Mouse (Mus musculus) intestine, postnatal 0 days (tissue): Measurements from ENCODE around the gene Mast4. TPM values are rescaled to one million over a fixed set of nuclear protein-coding genes. Genes with fewer than 3 reads are reported as not detected.

Experiments
- ATAC-seq: fragments of 200-750 bp; cut with Nextera tagmentation; 2 replicates; pipeline ENCODE4 v1.8.0; 2017; ENCODE audit warnings: mild to moderate bottlenecking, moderate TSS enrichment, moderate library complexity
- H3K27ac ChIP-seq: fragments of 300-500 bp; sonication (generic); 2 replicates; pipeline ENCODE4 v1.5.1; 2014; ENCODE audit warnings: mild to moderate bottlenecking, low read depth, low read length, moderate library complexity
- H3K27me3 ChIP-seq: fragments of 300-500 bp; sonication (generic); replicated peaks from 2 replicates; pipeline ENCODE4 v1.6.1; 2014; ENCODE audit warnings: low read length, mixed read lengths; ENCODE audit not compliant: control insufficient read depth, insufficient read depth
- H3K36me3 ChIP-seq: fragments of 300-500 bp; sonication (generic); 2 replicates; pipeline ENCODE4 v1.6.1; 2014; ENCODE audit warnings: mild to moderate bottlenecking, moderate library complexity; ENCODE audit not compliant: control insufficient read depth, insufficient read depth
- H3K4me1 ChIP-seq: fragments of 300-500 bp; sonication (generic); replicated peaks from 2 replicates; pipeline ENCODE4 v1.6.1; 2014; ENCODE audit warnings: antibody characterized with exemption, low read length, mixed read lengths; ENCODE audit not compliant: control insufficient read depth, insufficient read depth
- H3K4me2 ChIP-seq: fragments of 300-500 bp; sonication (generic); replicated peaks from 2 replicates; pipeline ENCODE4 v1.6.1; 2014; ENCODE audit warnings: low read depth, mild to moderate bottlenecking, moderate library complexity
- H3K4me3 ChIP-seq: fragments of 300-500 bp; sonication (generic); 2 replicates; pipeline ENCODE4 v1.5.1; 2014; ENCODE audit warnings: low read depth, low read length
- H3K9ac ChIP-seq: fragments of 300-500 bp; sonication (generic); 2 replicates; pipeline ENCODE4 v1.6.1; 2014; ENCODE audit warnings: mild to moderate bottlenecking, low read depth, low read length
- H3K9me3 ChIP-seq: fragments of 300-500 bp; sonication (generic); 2 replicates; pipeline ENCODE4 v1.6.1; 2016; ENCODE audit warnings: mixed run types; ENCODE audit not compliant: control insufficient read depth
- CTCF ChIP-seq: sonication (generic); IDR thresholded peaks from 2 replicates; pipeline ENCODE4 v1.5.1; 2016; ENCODE audit warnings: low read depth, mild to moderate bottlenecking, control low read depth, antibody characterized with exemption, moderate library complexity
- WGBS: fragments of 180-500 bp; shearing (Covaris S2); extraction: QIAGEN DNeasy Blood & Tissue Kit; methylation state at CpG from one replicate; pipeline ENCODE4 v1.1.7; 2014; 5-methylcytosine and 5-hydroxymethylcytosine counted together
- polyA plus RNA-seq: library from polyadenylated mRNA; unstranded; fragments of >200 nt; fragmentation: Nextera tagmentation; extraction: Ambion mirVana; gene quantifications from 2 replicates; pipeline ENCODE4 v1.2.1, GENCODE M21; 2015

Mast4 gene
- polyA plus RNA-seq, 1 experiment from 2014 or later = 6.1 TPM

GRCm38 (mm10) chr13:102815158-102815557, 519.1 kb downstream of the Mast4 start:
- Histone ChIP-seq H3K27ac (no peak overlapping the region), H3K9me3 (no peaks in the 10 kb centered on the region), H3K27me3 (no peaks in the 10 kb centered on the region), H3K4me2 (no peak overlapping the region), H3K4me3 (no peak overlapping the region), H3K4me1 (no peaks in the 10 kb centered on the region; the same call in 1 of the 2 replicates), H3K36me3 (no peaks in the 10 kb centered on the region), H3K9ac (no peak overlapping the region)
- no peak for TF ChIP-seq CTCF
- WGBS = 90% methylated on average over 6 of the region's 6 CpGs
- ATAC-seq = no peak

GRCm38 (mm10) chr13:102811129-102811832, 523.0 kb downstream of the Mast4 start:
- no peak for ATAC-seq
- H3K9ac ChIP-seq = no peak overlapping the region

DNA sequence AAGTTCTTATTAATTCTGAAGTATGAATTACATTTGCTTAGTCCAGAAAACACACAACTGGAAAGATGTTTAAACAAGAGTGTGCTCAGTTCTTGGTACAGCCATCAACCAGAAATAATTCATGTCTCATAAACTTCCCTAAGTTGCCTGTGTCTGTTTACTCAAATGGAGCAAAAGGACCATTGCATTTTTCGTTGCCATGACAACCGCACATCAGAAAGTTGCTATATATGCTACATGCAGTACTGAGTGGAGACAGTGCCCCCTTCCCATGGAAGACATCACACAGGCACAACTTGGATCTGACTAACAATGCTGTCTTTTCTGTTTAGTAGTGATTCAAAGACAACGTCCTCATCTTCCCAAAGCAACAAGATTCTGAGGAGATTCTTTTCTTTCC, 527.6 kb downstream of the Mast4 start:
- H3K4me1 ChIP-seq = no peaks in the 10 kb centered on the region; the same call in 1 of the 2 replicates
- H3K9ac ChIP-seq = no peak overlapping the region
- no peak overlapping the region for H3K4me2 ChIP-seq
- H3K4me3 ChIP-seq = no peak overlapping the region
- no peak for TF ChIP-seq CTCF
- no peak overlapping the region for H3K27ac ChIP-seq
- no peaks in the 10 kb centered on the region for H3K27me3 ChIP-seq
- WGBS = 64% methylated on average over 3 of the region's 3 CpGs
- H3K36me3 ChIP-seq = no peaks in the 10 kb centered on the region
- ATAC-seq = no peak
- no peaks in the 10 kb centered on the region for H3K9me3 ChIP-seq

More at GRCm38 (mm10) chr13:102811129-102811832, 523.0 kb downstream of the Mast4 start:
- Histone ChIP-seq H3K27me3 (no peaks in the 10 kb centered on the region), H3K4me1 (no peaks in the 10 kb centered on the region; the same call in 1 of the 2 replicates), H3K4me2 (peak overlapping the region; percentile 44), H3K9me3 (no peaks in the 10 kb centered on the region), H3K36me3 (no peaks in the 10 kb centered on the region), H3K27ac (no peak overlapping the region), H3K4me3 (peak overlapping the region; percentile 6; the same call in 1 of the 2 replicates)
- 17% methylated on average over 15 of the region's 15 CpGs for WGBS
- peak; percentile 47 for TF ChIP-seq CTCF

GRCm38 (mm10) chr13:102805190-102805589, 529.1 kb downstream of the Mast4 start:
- Histone ChIP-seq H3K9me3 (no peaks in the 10 kb centered on the region), H3K4me1 (no peaks in the 10 kb centered on the region), H3K27me3 (no peaks in the 10 kb centered on the region), H3K4me2 (no peak overlapping the region), H3K27ac (no peak overlapping the region), H3K9ac (no peak overlapping the region), H3K4me3 (no peak overlapping the region), H3K36me3 (no peaks in the 10 kb centered on the region)
- peak; percentile 57; the same call in 1 of the 2 replicates for ATAC-seq
- TF ChIP-seq CTCF = no peak
- 56% methylated on average over 6 of the region's 6 CpGs for WGBS

DNA sequence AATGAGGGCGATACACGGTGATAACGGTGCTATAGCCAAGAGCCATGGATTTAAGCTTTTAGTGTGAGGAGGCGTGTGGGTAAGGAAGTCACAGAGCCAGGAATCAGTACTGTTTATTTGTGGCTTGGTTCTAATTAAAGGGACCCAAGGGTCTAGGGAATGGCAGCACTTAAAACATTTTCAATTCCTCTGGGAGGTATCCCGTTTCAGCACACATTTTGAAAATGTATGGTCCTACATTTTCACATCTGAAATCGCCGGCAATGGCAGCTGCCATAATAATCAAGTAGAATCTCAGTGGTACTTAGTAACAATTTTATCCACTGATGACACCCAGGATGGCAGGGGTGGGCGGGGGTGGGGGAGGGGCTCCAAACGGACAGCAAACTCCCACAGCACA, 531.1 kb downstream of the Mast4 start:
- no peak overlapping the region for H3K4me2 ChIP-seq
- no peak overlapping the region for H3K9ac ChIP-seq
- no peaks in the 10 kb centered on the region for H3K27me3 ChIP-seq
- TF ChIP-seq CTCF = no peak
- no peaks in the 10 kb centered on the region for H3K9me3 ChIP-seq
- H3K4me1 ChIP-seq = no peaks in the 10 kb centered on the region
- no peaks in the 10 kb centered on the region for H3K36me3 ChIP-seq
- no peak overlapping the region for H3K4me3 ChIP-seq
- no peak for ATAC-seq
- 86% methylated on average over 9 of the region's 9 CpGs for WGBS
- H3K27ac ChIP-seq = no peak overlapping the region

DNA sequence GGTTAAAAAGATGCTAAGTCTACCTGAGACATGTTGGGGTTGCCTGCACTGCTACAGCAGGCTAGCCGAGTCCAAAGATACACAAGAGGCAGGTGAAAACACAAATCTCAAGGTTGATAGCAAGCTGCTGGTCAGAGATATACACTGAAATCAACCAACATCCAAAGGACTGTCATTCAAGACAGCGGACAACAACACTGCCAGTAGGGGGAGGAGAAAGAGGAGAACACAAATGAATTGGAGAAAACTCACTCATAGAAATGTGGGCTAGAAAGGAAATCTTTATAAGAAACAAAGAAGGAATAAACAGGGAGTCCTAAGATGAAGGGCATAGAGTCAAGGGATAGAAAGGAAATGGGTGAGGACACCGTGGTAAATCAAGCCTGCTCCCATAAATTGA, 542.1 kb downstream of the Mast4 start:
- Histone ChIP-seq H3K27ac (no peak overlapping the region), H3K9me3 (no peaks in the 10 kb centered on the region), H3K4me1 (no peaks in the 10 kb centered on the region), H3K27me3 (no peaks in the 10 kb centered on the region), H3K36me3 (peaks cover 37% of the 10 kb centered on the region), H3K4me2 (no peak overlapping the region), H3K4me3 (no peak overlapping the region), H3K9ac (no peak overlapping the region)
- no peak for ATAC-seq
- WGBS = 89% methylated on average over 3 of the region's 3 CpGs
- peak; percentile 36 for TF ChIP-seq CTCF
